Mouse (Mus musculus) R1 (cell line): ENCODE results near the gene Rcvrn.

Source experiments
- DNase-seq: peaks from one replicate; pipeline ENCODE4 v3.0.0-alpha.2; 2018; ENCODE audit warnings: low read depth, low spot score

Rcvrn gene

DNA sequence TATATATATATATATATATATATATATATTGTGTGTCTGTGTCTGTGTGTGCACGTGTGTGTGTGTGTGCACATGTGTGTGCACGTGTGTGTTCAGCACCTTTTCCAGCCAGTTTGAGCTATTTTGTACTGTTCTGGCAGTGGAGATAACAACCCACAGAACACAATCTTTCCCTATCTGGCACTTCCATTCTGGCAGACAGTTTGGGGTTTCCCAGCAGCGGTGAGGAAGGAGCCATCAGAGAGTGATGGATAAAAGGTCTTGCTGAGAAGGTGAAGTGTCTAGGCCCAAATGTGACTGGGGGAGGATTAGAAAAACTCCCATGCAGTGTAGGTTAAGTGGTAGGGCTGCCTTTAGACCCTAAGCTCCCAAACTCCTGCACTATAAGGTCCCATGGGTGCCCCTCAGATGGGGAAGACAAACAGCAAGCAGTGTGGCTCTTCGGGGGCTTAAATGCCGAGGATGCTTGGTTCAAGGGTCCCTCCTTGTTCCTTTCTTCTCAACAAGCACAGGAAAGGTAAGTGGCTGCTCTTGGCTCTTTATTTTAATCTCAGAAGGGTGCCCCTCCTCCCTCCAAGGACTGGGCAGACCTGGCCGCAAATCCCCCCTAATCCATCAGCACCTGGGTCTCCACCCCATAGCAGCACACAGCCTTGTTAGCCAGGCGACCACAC lies at the start of gene Rcvrn:
TSS of gene Rcvrn (plus strand) at position 624 of the 674 bp plus-strand sequence.
- no peak for DNase-seq

DNA sequence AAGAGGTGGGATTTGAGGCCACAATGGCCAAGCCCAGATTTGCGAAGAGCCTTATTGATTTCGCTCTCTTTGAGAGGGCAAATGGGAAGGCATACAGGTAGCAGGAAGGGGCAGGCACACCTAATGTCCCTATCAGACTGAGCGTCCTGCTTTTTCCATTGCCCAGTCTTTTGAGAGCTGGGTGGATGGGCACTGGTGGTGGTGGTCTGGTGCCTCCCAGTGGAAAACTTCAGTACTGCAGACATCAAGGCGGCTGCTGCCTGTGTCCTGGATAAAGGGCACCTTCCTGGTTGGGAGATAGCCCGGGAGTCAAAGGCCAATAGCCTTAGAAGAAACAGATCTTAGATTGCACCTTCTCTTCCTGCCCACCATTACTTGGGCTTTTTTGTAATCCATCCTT lies 47.4 kb upstream of the Rcvrn start:
- peak; percentile 59 for DNase-seq

DNA sequence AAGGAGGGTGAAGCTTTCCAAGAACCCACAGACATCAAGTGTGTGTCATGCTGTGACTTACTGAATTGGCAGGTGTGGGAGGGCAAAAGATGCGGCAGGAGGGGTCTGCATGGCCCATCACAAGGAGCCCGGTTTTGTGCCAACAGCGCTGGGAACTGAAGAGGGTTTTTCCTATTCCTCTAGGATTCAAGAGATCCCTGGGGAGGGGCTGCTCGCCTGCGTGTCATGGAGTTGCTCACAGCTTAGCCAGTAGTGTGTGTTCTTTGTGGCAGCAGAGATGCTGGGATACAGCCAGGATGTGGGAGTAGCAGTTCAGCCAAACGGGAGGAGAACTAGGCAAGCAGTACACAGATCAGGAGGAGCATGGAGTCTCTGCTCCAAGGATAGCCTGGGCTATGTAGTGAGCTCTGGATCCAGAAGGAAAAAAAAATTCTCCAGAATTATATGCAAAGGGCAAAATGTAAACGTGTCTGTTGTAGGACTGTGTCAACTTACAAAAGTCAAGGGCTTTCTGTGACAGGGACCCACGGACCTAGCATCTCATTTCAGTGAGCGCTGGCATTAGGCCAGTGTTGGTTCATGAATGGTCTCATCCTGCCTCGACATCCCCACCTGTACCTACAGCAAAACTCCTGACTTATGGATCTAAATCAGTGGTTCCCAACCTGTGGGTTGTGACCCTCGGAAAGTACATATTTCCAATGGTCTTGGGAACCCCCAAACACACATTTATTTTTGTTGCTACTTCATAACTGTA lies 46.3 kb upstream of the Rcvrn start:
- no peak for DNase-seq

DNA sequence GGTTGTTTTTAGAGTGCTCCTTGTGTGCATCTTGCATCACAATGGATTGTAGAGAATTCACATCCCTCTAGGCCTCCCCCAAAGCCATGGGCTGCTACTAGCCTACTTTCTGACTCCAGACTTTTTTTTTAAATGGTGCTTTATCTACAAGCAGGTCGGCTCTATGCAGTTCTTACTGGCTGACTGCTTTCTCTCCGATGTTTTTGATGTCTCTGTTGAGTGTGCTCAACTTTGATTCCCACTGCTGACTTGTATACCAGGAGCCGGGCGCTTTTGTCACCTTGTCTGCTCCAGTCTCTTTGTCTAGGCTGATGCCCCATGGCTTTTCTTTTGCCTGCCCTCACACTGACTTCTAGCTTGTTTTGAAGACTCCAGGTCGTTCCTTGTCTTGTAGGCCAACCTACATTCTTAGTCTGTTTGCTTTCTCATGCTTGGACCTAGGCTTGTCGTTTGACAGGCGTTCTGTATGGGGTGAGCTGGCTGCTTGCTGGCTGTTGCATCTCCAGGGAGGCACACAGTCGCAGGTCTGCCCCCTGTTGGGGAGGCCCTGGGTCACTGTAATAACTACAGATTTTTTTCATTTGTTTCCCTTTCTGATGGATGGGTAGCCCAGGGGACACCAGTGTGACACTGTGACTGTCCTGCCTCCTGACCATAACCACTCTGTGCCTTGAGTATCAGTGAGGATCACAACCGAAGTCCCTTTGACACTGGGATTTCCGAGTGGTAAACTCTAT lies 45.0 kb upstream of the Rcvrn start:
- peak; percentile 59 for DNase-seq

DNA sequence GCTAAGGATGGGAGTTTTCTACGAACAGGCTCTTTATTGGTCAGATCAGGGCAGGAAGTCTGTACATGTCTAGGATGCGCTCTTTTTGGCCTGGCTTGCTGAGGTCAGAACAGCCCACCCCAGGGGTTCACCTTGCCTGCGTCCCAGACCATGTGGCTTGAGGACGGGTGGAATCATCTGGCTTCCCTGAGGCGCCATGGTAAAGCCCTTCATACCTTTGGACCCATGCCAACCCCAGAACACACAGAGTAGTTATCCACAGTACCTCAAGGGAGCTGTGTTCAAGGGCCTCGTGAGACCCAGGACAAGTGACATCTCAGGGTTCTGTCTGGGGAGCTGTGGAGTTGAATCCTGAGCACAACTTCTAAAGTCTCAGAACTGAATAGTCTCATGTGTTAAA lies 43.4 kb upstream of the Rcvrn start:
- no peak for DNase-seq

DNA sequence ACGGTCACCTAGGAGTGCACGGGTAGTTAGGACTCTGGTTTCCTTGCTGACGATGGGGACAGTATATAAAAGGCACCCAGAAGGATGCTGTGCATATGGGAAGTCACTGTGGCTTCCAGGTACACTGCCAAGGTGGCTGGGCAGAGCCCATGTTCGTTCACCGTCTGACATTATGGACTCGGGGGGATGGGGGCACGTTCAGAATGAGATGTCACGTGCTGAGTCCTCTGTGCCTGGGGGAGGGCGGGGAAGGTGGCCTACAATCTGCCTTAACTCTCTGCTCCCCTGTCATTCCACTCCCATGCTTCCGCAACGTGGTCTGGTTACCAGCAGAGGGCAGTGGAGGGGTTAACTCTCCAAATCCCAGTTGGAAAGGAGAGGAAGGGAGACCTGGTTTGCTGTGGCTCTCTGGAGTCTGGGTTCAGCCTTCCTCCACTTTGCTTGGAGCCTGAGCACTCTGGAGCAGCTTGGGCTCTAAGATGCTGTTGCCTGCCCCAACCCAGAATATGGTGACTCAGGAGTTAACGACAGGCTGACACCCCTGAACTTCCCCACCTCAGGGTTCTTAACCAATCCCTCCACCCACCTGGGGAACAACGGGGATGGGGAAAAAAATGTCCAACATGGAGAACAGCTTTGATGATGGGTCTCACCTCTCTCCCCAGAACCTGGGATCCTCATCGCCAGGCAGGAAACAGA lies 42.8 kb upstream of the Rcvrn start:
- peak; percentile 82 for DNase-seq

DNA sequence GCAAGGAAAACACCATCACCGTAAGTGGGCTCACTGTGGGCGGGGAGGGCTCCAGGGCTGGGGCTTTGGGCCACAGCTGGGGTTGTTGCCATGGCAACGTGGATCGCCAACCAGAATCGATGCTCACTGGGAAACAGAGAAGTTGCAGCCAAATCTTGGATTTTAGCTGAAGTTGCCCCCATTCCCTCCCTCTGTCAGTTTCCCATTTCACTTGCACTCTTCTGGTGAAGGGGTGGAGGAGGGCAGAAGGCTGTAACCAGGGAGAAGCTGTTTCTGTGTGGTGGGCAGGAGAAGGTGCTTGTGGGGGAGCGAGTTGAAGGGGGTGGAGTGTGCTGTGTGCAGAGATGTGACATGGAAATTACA lies 42.3 kb upstream of the Rcvrn start:
- peak; percentile 54 for DNase-seq

DNA sequence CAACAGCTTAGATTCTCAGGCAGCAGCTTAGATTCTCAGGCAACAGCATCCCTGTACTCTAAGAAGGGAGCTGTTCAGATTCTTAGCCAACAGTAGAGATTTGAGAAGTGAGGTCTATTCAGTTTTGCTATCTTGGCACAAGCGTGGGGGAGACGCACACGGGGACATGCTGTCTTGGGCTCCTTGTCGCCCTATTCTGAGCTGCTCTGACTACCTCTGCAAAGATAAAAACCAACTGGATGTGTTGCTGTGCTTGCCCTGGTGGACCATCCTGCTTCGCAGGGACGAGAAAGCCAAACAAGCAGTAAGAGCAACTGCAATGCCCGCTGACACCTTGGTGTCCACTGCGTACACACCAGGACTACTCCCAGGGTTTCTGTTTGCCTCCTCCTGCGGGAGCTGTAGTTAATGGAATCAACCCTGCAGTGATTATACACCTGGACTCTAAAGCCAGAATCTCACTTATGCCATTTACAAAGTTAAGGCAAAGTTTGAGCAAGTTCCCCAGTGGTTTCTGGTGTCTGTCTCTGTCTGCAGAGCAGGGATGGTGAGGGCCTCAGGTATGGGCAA lies 41.5 kb upstream of the Rcvrn start:
- no peak for DNase-seq

DNA sequence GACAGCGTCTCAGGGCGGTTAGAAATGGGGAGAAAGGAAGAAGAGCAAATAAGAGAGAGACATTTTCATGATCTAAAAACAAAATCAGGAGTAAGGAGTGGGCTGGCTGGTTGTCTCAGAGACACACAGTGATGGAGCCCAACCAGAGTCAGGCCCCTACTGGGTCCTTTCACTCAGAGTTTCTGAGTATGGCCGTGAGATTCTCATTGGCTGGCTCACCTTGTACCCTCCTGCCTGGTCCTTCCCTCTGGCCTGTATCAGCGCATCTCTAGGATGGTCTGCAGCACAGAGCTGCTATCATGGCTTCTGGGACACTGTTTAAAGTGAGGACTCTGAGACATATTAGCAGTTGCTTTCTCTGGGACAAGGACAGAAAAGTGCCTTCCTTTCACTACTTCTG lies 40.6 kb upstream of the Rcvrn start:
- no peak for DNase-seq

DNA sequence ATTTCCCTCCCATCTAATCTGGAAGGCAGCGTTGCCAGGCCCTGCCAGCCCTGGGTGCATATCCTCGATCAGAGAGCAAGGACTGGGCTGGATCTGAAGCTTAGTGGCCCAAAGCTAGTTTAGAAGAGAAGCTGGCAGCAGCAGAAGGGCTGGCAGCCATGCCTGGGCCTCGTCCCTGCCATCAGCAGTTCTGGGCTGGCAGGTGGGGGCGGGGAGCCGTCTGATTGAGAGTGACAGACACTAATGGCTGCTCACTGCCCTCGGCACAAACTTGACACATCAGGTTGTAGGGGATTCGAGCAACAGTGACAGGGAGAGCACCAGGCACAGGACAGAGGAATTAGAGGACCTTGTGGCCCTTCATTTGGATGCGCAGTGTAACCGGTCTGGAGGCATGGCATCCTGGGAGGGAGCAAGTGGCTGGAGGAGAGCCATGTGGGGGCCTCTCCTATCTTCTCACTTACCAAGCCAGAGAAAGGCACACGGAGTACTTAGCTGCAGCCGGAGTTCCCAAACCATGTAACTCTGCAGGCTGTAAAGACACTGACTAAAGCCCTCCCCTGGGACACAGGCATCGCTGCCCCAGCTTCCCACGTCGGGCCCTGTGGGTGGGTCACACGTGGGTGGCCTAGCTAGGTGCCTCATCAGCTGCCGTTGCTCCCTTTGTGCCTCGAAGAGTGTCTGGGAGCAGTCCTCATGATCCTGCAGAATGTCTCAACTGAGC lies 39.7 kb upstream of the Rcvrn start:
- DNase-seq = no peak

DNA sequence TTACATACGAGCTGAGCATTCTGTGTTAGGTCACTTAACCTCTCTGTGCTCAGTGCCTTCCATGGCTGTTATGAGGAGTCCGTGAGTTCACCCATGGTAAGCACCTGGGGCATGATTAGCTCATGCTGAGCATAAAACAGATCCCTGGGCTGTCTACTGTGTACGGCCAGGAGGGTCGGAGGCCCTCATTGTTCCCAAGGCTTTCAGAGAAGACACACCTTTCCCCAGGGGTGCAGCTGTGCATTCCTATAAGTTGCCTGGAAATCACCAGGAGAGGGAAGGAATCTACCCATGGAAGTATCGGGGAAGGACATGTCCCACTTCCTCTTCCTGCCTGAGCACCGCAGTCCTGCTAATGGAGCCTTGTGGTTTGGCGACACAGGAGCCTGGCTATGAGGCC lies 38.8 kb upstream of the Rcvrn start:
- peak; percentile 86 for DNase-seq

DNA sequence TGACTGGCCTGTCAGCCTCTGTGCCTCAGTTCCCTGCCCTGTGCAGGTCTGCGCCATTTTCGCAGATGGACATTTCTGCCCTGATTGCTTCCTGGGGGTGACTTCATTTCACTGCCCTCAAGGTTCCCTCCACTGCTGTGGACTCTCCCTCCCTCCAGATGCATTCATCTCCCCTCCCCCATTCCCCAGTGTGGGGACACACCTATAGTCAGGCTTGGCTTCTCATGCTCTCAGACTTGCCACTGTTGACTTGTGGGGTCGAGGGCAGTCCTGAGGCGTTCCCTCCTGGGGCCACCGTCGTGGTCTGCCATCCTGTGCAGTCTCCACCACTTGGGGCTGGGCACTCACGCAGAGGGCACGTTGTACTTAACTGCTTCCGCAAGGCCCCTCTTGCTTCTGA lies 38.3 kb upstream of the Rcvrn start:
- DNase-seq = peak; percentile 17

DNA sequence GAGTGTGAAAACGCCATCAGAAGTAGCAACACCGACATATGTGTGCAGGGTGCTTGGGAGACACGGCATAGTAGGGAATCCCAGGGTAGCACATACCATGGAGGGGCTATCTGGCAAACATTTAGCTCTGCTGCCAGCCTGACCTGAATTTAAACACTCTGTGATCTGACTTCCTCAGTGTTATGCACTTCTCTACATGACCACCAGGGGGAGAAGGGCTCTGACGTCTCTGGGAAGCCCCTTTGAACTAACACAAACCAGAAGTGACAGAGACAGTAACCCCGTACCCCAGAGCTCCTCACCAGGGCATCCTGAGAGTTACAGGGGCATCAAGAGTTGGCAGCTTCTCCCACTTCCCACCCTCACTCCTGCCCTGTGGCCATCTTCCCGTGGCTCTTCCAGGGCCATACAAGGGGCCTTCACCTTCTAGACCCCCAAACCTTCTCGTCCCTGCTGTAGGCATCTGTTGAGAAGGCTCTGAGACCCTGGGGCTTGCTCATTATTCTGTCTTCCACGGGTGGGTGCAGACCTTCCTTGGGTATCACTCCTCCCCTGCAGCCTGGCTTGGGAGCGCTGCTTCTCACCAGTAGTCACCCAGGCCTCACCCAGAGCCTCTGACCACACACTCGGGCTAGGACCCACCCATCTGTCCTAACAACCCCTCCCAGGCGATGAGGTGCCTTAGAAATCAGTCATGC lies 37.3 kb upstream of the Rcvrn start:
- DNase-seq = peak; percentile 71

DNA sequence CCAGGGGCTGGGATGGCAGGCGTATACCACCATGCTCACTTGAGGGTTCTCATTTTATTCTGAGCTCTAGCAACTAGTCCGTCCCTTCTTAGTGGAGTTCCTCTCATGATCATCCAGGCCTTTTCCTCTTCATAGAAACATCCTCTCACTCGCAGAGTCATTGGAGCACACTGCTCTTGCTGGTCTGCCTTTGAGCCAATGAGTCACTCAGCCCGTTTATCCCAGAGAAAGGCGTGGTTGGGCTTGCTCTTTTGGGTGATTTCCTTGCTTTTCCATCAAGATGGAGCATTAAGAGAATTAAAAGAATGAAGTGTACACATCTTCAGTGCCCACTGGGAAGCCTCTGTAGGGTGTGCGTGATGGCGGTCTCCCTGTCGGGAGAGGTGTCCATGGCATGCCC lies 33.7 kb upstream of the Rcvrn start:
- no peak for DNase-seq

DNA sequence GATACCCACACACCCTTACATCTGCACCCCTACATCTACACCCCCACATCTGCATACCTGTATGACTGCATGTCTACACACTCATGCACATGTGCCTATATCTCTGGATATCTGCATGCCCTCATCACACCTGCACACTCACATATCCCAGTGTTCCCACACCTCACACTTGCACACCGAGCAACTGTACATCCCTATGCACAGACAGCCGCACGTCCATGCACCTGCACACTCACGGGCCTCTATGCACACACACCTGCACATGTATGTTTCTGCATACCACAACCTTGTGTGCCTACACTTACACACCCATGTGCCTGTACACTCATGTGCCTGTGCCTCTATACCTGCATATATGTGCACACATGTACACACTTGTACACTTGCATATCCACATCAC lies 31.7 kb upstream of the Rcvrn start:
- DNase-seq = no peak

DNA sequence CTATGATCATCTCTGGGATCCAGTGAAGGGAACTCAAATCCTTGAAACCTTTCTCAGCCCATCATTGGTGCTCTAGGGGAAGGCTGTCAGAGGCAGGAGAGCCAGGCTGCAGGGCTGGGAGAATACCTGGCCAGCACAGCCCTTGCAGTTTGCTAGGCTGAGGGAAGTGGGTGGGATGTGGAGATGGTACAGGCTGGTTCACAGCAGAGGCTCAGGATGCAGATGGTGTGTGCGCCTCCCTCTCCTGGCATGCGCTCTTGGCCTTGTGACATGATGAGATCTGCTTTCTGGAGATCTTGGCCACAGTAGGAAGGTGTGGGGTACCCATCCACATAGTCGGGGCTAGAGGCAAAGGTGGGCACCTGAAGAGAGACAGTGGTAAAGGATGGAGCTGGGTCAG lies 30.9 kb upstream of the Rcvrn start:
- no peak for DNase-seq

DNA sequence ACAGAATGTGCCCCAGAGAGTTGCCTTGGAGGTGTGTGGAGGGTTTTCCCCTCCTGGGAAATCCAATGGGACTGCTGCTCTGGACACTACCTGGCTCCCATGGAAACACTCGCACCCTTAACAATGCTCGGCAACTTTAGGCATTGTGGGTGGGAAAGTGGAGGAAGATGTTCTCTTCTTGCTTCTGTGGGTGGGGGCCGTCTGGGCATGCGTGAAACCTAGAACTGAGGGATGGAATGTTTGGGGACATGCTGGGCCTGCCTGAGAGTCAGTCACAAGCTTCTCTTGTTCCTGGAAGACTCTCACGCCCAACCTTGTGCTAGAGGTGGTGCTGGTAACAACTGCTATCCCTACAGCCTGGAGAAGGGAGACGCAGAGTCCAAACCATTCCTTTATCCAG lies 30.2 kb upstream of the Rcvrn start:
- no peak for DNase-seq

DNA sequence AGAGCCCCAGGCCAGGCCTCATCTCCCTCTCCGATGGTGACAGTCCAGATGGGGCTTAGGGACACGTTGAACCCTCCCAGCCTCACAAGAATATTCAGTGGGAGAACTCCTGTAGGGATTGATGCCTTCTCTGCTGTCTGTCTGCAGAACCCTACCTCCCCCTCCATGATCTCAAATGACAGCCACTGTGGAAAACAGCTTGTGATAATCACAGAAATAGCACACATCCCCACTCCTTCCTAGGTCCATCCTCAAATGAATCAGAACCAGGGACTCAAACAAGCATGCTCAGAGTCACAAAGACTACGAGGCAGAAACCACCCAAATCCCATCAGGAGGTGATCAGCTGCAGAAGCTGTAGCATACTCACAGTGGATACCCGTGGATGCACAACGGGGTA lies 29.0 kb upstream of the Rcvrn start:
- no peak for DNase-seq

DNA sequence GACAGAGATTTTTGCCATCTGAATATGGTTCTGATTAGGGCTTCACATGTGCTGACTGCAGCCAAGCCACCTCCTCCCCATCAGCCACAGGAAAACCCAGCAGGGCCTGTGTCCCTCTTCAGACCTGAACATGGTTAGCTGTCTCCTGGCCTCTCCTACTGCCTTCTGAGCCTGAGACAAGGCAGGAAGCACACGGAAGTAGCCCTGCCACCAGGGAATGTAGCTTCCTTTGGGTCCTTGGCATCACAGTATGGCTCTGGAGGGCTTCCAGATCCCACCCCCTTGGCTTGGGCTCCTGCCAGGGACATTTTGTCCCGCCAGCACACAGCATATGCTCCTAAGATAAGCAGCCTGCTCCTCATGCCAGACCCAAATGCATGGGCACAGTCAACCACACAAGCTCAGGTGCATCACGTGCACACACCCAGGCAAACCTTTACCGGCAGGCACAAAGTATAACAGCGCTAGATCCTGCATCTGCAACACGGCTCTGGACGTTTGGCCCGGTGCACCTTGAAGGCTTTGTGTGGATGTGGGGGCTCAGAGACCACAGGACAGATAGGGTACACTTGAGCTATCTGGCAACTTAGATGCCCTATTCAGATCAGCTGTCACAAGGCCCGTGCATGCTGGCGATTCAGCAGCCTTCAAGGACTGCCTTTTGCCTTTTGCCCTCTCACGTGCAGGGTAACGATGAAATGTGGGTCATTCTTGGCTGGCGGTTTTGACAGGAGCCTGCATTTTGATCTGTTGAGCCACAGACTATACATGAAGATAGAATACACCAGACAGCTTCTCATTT lies 27.4 kb upstream of the Rcvrn start:
- no peak for DNase-seq
